Mouse (Mus musculus) CH12.LX (cell line): ENCODE data around the gene Tiam1. TPM values are rescaled to one million over a fixed set of nuclear protein-coding genes. Genes with fewer than 3 reads are reported as not detected.

Experiments
- DNase-seq: peaks from one replicate; pipeline ENCODE4 v3.0.0-alpha.2; 2013; ENCODE audit errors: extremely low read depth
- H3K27ac ChIP-seq: 2 replicates; pipeline ENCODE4 v1.5.1; 2012; ENCODE audit warnings: low read depth, mild to moderate bottlenecking, control low read depth, moderate library complexity; ENCODE audit not compliant: insufficient read depth
- H3K27me3 ChIP-seq: replicated peaks from 2 replicates; pipeline ENCODE3; 2012; ENCODE audit warnings: inconsistent platforms
- H3K36me3 ChIP-seq, 2 experiments: replicated peaks in 1 of 2; 2 replicates each; pipeline versions ENCODE3 to v1.6.1; 2012; ENCODE audit warnings: inconsistent platforms in 1 of 2, low read length in 1 of 2, mild to moderate bottlenecking in 1 of 2, mixed read lengths in 1 of 2, moderate library complexity in 1 of 2; ENCODE audit not compliant: control insufficient read depth in 1 of 2, insufficient read depth in 1 of 2
- H3K4me1 ChIP-seq, 2 experiments: 2 replicates each; pipeline ENCODE4 v1.6.1; 2012; ENCODE audit warnings: inconsistent platforms in 1 of 2, moderate library complexity in 1 of 2; ENCODE audit not compliant: insufficient read depth in 2 of 2, control insufficient read depth in 1 of 2
- H3K4me2 ChIP-seq: 2 replicates; pipeline ENCODE4 v1.6.1; 2012; ENCODE audit warnings: low read depth, mild to moderate bottlenecking, control low read depth; ENCODE audit not compliant: poor library complexity, insufficient read depth, severe bottlenecking
- H3K4me3 ChIP-seq, 3 experiments: fragments of 150-350 bp in 1 of 3; sonication (generic) in 1 of 3; replicated peaks in 1 of 3; 2 replicates each; pipeline versions ENCODE3 to v1.5.1; 2011 to 2012; ENCODE audit warnings: low read depth in 2 of 3, low read length in 2 of 3, mild to moderate bottlenecking in 2 of 3, moderate library complexity in 2 of 3, control low read depth in 1 of 3, improper control_type of control experiment in 1 of 3, inconsistent platforms in 1 of 3, mixed read lengths in 1 of 3; ENCODE audit not compliant: poor library complexity in 1 of 3
- H3K79me2 ChIP-seq: replicated peaks from 2 replicates; pipeline ENCODE4 v1.6.1; 2012; ENCODE audit warnings: mild to moderate bottlenecking, moderate library complexity; ENCODE audit not compliant: control insufficient read depth, poor library complexity, insufficient read depth, severe bottlenecking; ENCODE audit errors: extremely low read depth
- H3K9ac ChIP-seq: 2 replicates; pipeline ENCODE4 v1.6.1; 2012; ENCODE audit warnings: low read depth, mild to moderate bottlenecking, control low read depth, moderate library complexity; ENCODE audit not compliant: insufficient read depth
- H3K9me3 ChIP-seq: replicated peaks from 2 replicates; pipeline ENCODE3; 2012; ENCODE audit warnings: low read length, inconsistent platforms, mixed read lengths
- BHLHE40 ChIP-seq: IDR thresholded peaks from 2 replicates; pipeline ENCODE4 v1.6.1; 2011; ENCODE audit warnings: mild to moderate bottlenecking, low read depth, low read length, improper control_type of control experiment
- CHD2 ChIP-seq: IDR thresholded peaks from 2 replicates; pipeline ENCODE4 v1.6.1; 2011; ENCODE audit warnings: low read length, improper control_type of control experiment
- CTCF ChIP-seq, 2 experiments: IDR thresholded peaks in 1 of 2; conservative IDR thresholded peaks in 1 of 2; 2 replicates each; pipeline ENCODE4 v1.5.1; 2011 to 2012; ENCODE audit warnings: low read depth in 2 of 2, low read length in 2 of 2, improper control_type of control experiment in 1 of 2, inconsistent platforms in 1 of 2, mild to moderate bottlenecking in 1 of 2, moderate library complexity in 1 of 2
- ELF1 ChIP-seq: IDR thresholded peaks from 2 replicates; pipeline ENCODE4 v1.6.1; 2014; ENCODE audit warnings: low read depth, mild to moderate bottlenecking, inconsistent platforms, low read length, improper control_type of control experiment
- EP300 ChIP-seq: IDR thresholded peaks from 2 replicates; pipeline ENCODE4 v1.6.1; 2011; ENCODE audit warnings: low read length, improper control_type of control experiment
- GABPA ChIP-seq: IDR thresholded peaks from 2 replicates; pipeline ENCODE4 v1.6.1; 2012; ENCODE audit warnings: low read depth, low read length, improper control_type of control experiment, inconsistent platforms; ENCODE audit not compliant: insufficient replicate concordance
- HCFC1 ChIP-seq: IDR thresholded peaks from 2 replicates; pipeline ENCODE4 v1.6.1; 2012; ENCODE audit warnings: low read depth, mild to moderate bottlenecking, inconsistent platforms, low read length, improper control_type of control experiment
- MAX ChIP-seq: IDR thresholded peaks from 2 replicates; pipeline ENCODE4 v1.6.1; 2011; ENCODE audit warnings: low read length, improper control_type of control experiment
- MEF2A ChIP-seq: IDR thresholded peaks from 2 replicates; pipeline ENCODE4 v1.6.1; 2014; ENCODE audit warnings: low read depth, mild to moderate bottlenecking, inconsistent platforms, low read length, improper control_type of control experiment, borderline replicate concordance
- MXI1 ChIP-seq: IDR thresholded peaks from 2 replicates; pipeline ENCODE4 v1.6.1; 2011; ENCODE audit warnings: mild to moderate bottlenecking, low read depth, low read length, improper control_type of control experiment
- NELFE ChIP-seq: IDR thresholded peaks from 2 replicates; pipeline ENCODE4 v1.6.1; 2011; ENCODE audit warnings: low read depth, low read length, improper control_type of control experiment
- NRF1 ChIP-seq: IDR thresholded peaks from 2 replicates; pipeline ENCODE4 v1.6.1; 2014; ENCODE audit warnings: low read depth, mild to moderate bottlenecking, inconsistent platforms, low read length, improper control_type of control experiment, moderate library complexity
- PAX5 ChIP-seq: IDR thresholded peaks from 2 replicates; pipeline ENCODE4 v1.6.1; 2012; ENCODE audit warnings: low read length, inconsistent platforms, mixed read lengths
- POLR2A ChIP-seq: IDR thresholded peaks from 2 replicates; pipeline ENCODE4 v1.6.1; 2011; ENCODE audit warnings: low read depth, mild to moderate bottlenecking, improper control_type of control experiment, low read length
- POLR2AphosphoS2 ChIP-seq: IDR thresholded peaks from 2 replicates; pipeline ENCODE4 v1.6.1; 2011; ENCODE audit warnings: low read depth, low read length, improper control_type of control experiment
- RCOR1 ChIP-seq: conservative IDR thresholded peaks from 2 replicates; pipeline ENCODE4 v1.6.1; 2012; ENCODE audit warnings: low read depth, mild to moderate bottlenecking, inconsistent platforms, low read length, improper control_type of control experiment
- SMC3 ChIP-seq: IDR thresholded peaks from 2 replicates; pipeline ENCODE4 v1.6.1; 2011; ENCODE audit warnings: low read depth, low read length, improper control_type of control experiment
- TCF12 ChIP-seq: IDR thresholded peaks from 2 replicates; pipeline ENCODE4 v1.6.1; 2014; ENCODE audit warnings: low read depth, mild to moderate bottlenecking, inconsistent platforms, low read length, improper control_type of control experiment
- USF1 ChIP-seq: IDR thresholded peaks from 2 replicates; pipeline ENCODE4 v1.6.1; 2014; ENCODE audit warnings: low read depth, mild to moderate bottlenecking, inconsistent platforms, low read length, improper control_type of control experiment
- ZC3H11A ChIP-seq: IDR thresholded peaks from 2 replicates; pipeline ENCODE4 v1.6.1; 2012; ENCODE audit warnings: low read depth, mild to moderate bottlenecking, inconsistent platforms, low read length, improper control_type of control experiment
- dilution Hi-C: fragments of 300-500 bp; cut with MboI; formaldehyde crosslinking; loops from 2 replicates; pipeline ENCODE4 v1.14.3; 2020; ENCODE audit warnings: low sequenced_read_pairs; ENCODE audit not compliant: extremely low pct_unique_long_range_greater_than_20kb, extremely low pct_ligation_motif_present
- in situ Hi-C: fragments of 300-500 bp; cut with MboI; formaldehyde crosslinking; loops from 3 replicates; pipeline ENCODE4 v1.14.3; 2019; ENCODE audit warnings: low sequenced_read_pairs, low pct_ligation_motif_present, low pct_unique_long_range_greater_than_20kb, mixed read lengths
- polyA plus RNA-seq: library from polyadenylated mRNA; unstranded; fragments of >175 nt; gene quantifications from 2 replicates; pipeline ENCODE4 v1.2.1, GENCODE M21; 2012; ENCODE audit warnings: low read depth; ENCODE audit not compliant: insufficient read length
- total RNA-seq, 2 experiments: library from RNA; depleted of rRNA; stranded (reverse); fragments of 300-350 nt in 1 of 2; fragments of >200 nt in 1 of 2; gene quantifications; 2 replicates each; pipeline ENCODE4 v1.2.3; 2012 to 2014

The Tiam1 gene
- total and polyA plus RNA-seq, 3 experiments = 0.03 to 0.40 (median 0.04) TPM

GRCm38 (mm10) chr16:89868502-89868901, 275.1 kb downstream of the Tiam1 start:
- no peak for DNase-seq
- Histone ChIP-seq H3K9me3 (peaks cover 48% of the 10 kb centered on the region), H3K9ac (no peak overlapping the region), H3K4me2 (no peak overlapping the region), H3K27me3 (no peaks in the 10 kb centered on the region), H3K4me1 (peaks cover 0 to 33% of the 10 kb centered on the region in 2 experiments; a peak in 2 of 4 replicates), H3K36me3 (no peaks in the 10 kb centered on the region), H3K4me3 (no peak overlapping the region), H3K79me2 (no peaks in the 10 kb centered on the region), H3K27ac (no peak overlapping the region)
- TF ChIP-seq ZC3H11A = no peak
- no peak for TF ChIP-seq POLR2A
- TF ChIP-seq NRF1 = no peak
- TF ChIP-seq GABPA = no peak
- TF ChIP-seq PAX5 = no peak
- no peak for TF ChIP-seq MXI1
- no peak for TF ChIP-seq POLR2AphosphoS2
- in situ Hi-C loops (no loop called here), dilution Hi-C loops (no loop called here)

GRCm38 (mm10) chr16:89867212-89867829, 276.2 kb downstream of the Tiam1 start:
- Histone ChIP-seq H3K36me3 (no peaks in the 10 kb centered on the region), H3K4me1 (peaks cover 0 to 22% of the 10 kb centered on the region in 2 experiments; a peak in 2 of 4 replicates), H3K4me3 (no peak overlapping the region), H3K9me3 (peaks cover 46% of the 10 kb centered on the region), H3K27me3 (no peaks in the 10 kb centered on the region), H3K9ac (no peak overlapping the region), H3K4me2 (no peak overlapping the region), H3K27ac (no peak overlapping the region), H3K79me2 (no peaks in the 10 kb centered on the region)
- dilution Hi-C loops (no loop called here), in situ Hi-C loops (no loop called here)
- TF ChIP-seq BHLHE40 (no peak), POLR2AphosphoS2 (no peak), MEF2A (no peak), NELFE (no peak), SMC3 (no peak), CHD2 (no peak), MAX (no peak), RCOR1 (no peak), ELF1 (no peak)
- DNase-seq = no peak

- dilution Hi-C loops = no loop called here
- TF ChIP-seq EP300 = no peak
- no peak for TF ChIP-seq SMC3
- TF ChIP-seq TCF12 = no peak
- TF ChIP-seq NRF1 = no peak
- TF ChIP-seq POLR2A = no peak
- TF ChIP-seq CTCF (conservative IDR thresholded peaks at IDR 0.05 in 1 of 2, IDR thresholded peaks at IDR 0.05 in 1 of 2; ENCODE audit: low read depth in 2 of 2, low read length in 2 of 2) = no peak
- TF ChIP-seq MAX = no peak
- TF ChIP-seq HCFC1 = no peak
- no peak for TF ChIP-seq USF1
- no peak for TF ChIP-seq ELF1
- no peak for DNase-seq
- no peaks in the 10 kb centered on the region for H3K36me3 ChIP-seq
- H3K79me2 ChIP-seq = no peaks in the 10 kb centered on the region
- no peak overlapping the region for H3K9ac ChIP-seq
- peaks cover 0 to 4% of the 10 kb centered on the region in 2 experiments; a peak in 1 of 4 replicates for H3K4me1 ChIP-seq
- no peak overlapping the region for H3K4me3 ChIP-seq
- H3K9me3 ChIP-seq = peaks cover 55% of the 10 kb centered on the region
- no peak overlapping the region for H3K27ac ChIP-seq
- in situ Hi-C loops = no loop called here
- H3K27me3 ChIP-seq = no peaks in the 10 kb centered on the region
- no peak overlapping the region for H3K4me2 ChIP-seq
These were observed 278.4 kb downstream of the Tiam1 start for GRCm38 (mm10) chr16:89865136-89865535.
